Mouse (Mus musculus) lung, postnatal 14 days (tissue): Measurements from ENCODE around the gene Olfr1289.

Experiments
- DNase-seq: peaks from one replicate; pipeline ENCODE4 v3.0.0; 2021

Olfr1289 gene

GRCm38 (mm10) chr2:111480519-111480918 lies at the start of gene Olfr1289:
Gene Olfr1289 (plus strand): TSS chr2:111480819.
- no peak for DNase-seq

GRCm38 (mm10) chr2:111448842-111449241 lies 31.8 kb upstream of the Olfr1289 start, which contains the start of gene Olfr1287:
Gene Olfr1287 (plus strand): TSS chr2:111449142.
- no peak for DNase-seq

- DNase-seq = no peak
Measured at GRCm38 (mm10) chr2:111473801-111474200, 6.8 kb upstream of the Olfr1289 start, which contains the start of gene Olfr1288. Gene Olfr1288 (plus strand): TSS chr2:111474101.

GRCm38 (mm10) chr2:111493729-111494128 lies 13.1 kb downstream of the Olfr1289 start, which contains the start of gene Olfr1290:
Gene Olfr1290 (minus strand): TSS chr2:111493829.
- no peak for DNase-seq

GRCm38 (mm10) chr2:111496880-111497279 lies 16.3 kb downstream of the Olfr1289 start, which contains the start of gene Olfr1291-ps1:
Gene Olfr1291-ps1 (plus strand): TSS chr2:111497180.
- DNase-seq = no peak

- no peak for DNase-seq
Measured at GRCm38 (mm10) chr2:111517451-111517850, 36.8 kb downstream of the Olfr1289 start.

GRCm38 (mm10) chr2:111524903-111525302 lies 44.3 kb downstream of the Olfr1289 start, which contains the start of gene Olfr1293-ps:
Gene Olfr1293-ps (plus strand): TSS chr2:111525203.
- DNase-seq = no peak
